Mouse (Mus musculus): ENCODE measurements around the gene Crhbp. TPM values are rescaled to one million over a fixed set of nuclear protein-coding genes. Genes with fewer than 3 reads are reported as not detected.

Gene Crhbp
- polyA plus RNA-seq (2012; rRNA removed) = 1.6 and 2.4 TPM in 2 replicates

DNA sequence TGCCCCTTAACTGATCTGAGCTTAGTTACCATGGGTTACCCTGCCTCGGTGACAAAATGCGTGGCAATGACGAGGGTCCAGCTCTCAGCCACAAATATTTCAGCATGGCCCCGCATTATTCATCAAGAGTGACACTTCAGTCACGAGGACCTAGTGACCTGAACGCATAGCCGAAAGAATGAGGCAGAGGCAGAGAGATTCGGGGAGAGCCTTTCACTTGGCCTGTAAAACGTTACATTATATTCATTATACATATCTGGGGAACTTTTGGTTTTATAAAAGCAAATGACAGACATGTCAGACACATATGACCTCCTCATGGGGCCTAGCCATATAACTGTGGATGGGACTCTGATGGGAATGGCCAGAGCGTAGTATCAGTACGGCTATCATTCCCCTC is at the start of gene Crhbp:
Gene Crhbp (minus strand): TSS at position 101 of the 400 bp plus-strand sequence.

GRCm38 (mm10) chr13:95478671-95479413 is 34.1 kb upstream of the Crhbp start, which contains the start of gene S100z:
Gene S100z (minus strand): TSS chr13:95478721.

Other genes starting within 250 kb of the Crhbp start
- gene Pde8b, start 194.6 kb downstream of the Crhbp start, polyA plus RNA-seq (2012; rRNA removed) = 4.9 and 5.8 TPM in 2 replicates
- 46.1 and 52.1 TPM in 2 replicates for gene Zbed3, start 121.3 kb downstream of the Crhbp start, polyA plus RNA-seq (2012; rRNA removed)
- 35.0 and 38.2 TPM in 2 replicates for gene Aggf1, start 69.6 kb downstream of the Crhbp start, polyA plus RNA-seq (2012; rRNA removed)
- not detected in 2 replicates for gene S100z, start 33.8 kb upstream of the Crhbp start, polyA plus RNA-seq (2012; rRNA removed)
- 0.22 and 1.4 TPM in 2 replicates for gene F2rl1, start 80.3 kb upstream of the Crhbp start, polyA plus RNA-seq (2012; rRNA removed)
- 31.5 and 32.9 TPM in 2 replicates for gene F2r, start 173.6 kb upstream of the Crhbp start, polyA plus RNA-seq (2012; rRNA removed)

Data from central nervous system, embryonic 14 days (tissue).